Mouse (Mus musculus): ENCODE measurements at regions not wholly inside any gene's neighbourhood (a gene's known extent, or its start where the extent isn't known, plus 50 kb on each side); places are given as distances from the start of the nearest gene placed in this dataset.
"Not testable (repeated sequence)": the region's sequence is repeated elsewhere in the genome, so short reads cannot be mapped to it uniquely, and the experiment has no call there.

DNA sequence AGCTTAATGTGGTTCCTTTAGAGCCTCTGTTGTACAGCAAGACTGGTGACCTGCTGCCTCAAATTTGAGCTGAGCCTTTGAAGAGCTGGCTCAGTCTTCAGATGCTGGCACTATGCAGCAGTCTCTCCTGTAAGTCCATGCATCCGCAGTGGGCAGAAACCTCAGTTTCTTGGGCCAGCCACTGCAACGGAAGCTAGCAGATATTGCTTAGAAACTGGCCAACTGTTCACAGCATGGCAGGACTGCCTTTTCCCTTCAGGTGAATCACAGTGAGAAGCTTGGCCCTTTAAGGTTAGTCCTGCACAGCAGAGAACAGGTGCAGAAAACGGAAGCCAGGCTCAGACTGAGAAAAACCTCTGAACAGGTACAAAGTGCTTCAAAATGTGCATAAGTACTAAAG is 1976.8 kb upstream of the G6pd2 start:
- no peak for DNase-seq (ENCODE audit: low spot score)

DNA sequence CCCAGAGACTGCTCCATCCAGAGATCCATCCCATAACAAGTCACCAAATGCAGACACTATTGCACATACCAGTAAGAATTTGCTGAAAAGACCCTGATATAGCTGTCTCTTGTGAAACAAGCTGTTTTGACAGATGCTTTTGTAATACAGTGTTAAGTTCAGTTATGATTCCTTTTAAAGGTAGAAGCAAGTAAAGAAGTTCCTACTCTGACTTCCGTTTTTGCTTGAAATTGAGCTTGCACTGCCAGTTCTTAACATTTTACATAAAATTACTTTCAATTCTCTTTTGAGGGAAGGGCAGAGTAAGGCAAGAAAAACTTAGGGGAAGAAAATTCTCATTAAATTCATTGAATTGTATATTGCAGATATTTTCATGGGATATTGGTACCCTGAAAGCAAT is 1962.9 kb upstream of the G6pd2 start:
- DNase-seq (ENCODE audit: low spot score) = no peak

DNA sequence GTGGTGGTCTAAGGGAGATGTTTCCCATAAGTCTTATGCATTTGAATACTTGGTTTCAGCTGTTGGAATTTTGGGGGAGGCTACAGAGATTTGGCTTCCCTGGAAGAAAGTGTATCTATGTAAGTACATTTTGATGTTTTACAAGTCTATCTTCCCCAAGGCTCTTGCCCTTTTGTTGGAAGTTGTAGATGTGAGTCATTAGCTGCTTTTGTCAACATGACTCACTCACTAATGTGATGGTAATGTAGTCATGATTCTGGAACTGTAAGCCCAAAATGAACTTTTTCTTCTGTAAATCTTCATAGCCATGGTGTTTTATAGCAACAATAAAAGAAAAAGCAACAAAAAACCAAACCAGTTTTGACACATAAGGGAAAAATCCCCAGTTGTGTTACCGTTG is 1961.0 kb upstream of the G6pd2 start:
- no peak for DNase-seq (ENCODE audit: low spot score)

DNA sequence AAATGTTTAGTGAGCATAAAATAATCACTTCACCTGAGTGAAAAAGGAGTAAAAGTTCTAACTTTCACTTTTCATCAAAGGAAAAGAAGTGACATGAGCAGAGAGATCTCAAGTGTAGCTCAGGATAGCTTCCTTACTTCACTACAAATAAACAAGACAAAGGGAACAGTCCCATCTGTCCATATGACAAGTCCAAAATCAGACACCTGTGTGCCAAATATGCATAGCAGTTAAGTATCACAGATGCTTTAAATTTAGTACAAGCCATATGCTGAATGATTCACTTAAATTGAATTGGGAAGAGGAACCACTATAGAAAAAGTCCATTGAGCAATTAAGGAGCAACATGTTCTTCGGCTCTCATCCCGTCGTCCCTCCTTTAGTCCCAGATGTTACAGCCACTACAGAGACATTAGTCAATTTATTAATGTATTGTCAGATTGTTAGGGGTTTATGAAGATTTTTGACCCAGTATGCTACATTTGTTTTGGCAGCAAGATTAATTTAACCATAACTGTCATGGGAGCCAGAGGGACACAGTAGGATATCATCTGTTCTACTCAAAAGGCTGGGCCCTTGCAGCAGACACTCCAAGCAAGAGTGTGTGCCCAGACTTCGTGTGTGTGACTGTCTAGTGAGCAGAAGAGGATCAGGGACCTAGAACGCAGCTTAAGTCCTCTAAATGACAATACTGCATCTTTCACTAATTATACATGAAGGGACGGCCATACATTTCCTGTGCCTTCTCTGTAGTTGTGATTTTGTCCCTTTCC is 1914.5 kb upstream of the G6pd2 start:
- DNase-seq (ENCODE audit: low spot score) = no peak

DNA sequence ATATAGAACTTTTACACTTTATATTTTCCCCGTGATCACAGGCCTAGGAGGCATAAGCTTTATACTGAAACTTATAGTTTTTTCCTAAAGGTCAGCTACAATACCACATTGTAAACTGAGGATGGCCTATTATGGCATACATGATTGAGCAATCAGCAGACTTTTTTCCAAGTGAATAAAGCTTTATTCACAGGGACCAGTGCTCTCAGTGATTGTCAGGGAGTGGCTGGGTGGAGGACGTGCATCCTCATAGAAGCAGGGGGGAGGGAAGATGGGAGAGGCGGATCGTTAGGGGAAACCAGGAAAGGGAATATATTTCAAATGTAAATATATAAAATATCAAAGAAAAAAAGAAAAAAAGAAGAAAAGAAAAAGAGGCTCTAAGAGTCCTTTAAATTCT is 1886.7 kb upstream of the G6pd2 start:
- DNase-seq (ENCODE audit: low spot score) = no peak

- no peak for DNase-seq (ENCODE audit: low spot score)
Observed at GRCm38 (mm10) chr5:59940861-59941260, 1867.8 kb upstream of the G6pd2 start.

DNA sequence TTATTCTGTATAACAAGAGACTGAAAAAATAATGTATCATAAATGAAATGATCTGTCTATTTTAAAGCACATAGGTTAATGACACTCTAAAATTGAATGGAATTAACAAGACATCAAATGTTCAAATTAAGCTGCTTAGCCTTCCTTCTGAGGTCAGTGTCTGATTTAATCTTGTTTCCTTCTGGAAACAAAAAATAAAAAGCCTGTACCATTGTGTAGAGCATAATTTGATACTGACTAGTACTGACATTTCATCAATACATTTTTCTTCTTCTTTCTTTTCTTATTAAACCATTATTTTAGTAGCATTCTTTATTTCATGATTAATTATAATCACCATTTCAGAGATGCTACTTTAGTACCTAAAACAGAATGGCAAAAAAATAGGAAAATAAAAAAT is 1862.9 kb upstream of the G6pd2 start:
- DNase-seq (ENCODE audit: low spot score) = no peak

DNA sequence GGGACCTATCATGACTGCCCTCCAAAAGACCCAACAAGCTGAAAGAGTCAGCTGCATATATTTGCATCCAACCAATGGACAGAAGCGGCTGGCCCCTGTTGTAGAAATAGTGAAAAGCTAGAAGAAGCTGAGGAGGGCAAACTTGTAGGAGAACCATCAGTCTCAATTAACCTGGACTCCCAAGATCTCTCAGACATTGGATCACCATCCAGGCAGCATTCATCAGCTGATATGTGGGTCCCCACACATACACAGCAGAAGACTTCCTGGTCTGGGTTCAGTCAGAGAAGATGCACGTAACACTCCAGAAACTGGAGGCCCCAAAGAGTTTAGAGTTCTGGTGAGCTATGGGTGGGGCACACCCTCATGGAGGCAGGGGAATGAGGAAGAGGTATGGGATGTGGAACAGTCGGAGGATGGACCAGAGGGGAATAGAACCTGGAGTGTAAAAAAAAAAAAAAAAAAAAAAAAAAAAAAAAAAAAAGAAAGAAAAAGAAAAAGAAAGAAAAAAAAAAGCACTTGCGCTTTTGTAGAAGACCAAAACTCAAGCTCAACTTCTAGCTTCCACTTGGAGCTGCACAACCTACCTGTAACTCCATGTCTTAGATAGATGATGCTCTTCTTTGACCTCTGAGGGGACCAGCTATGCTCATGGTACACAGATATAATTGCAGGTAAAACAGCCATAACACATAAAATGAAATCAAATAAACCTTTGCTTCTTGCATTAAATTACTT is 1860.6 kb upstream of the G6pd2 start:
- DNase-seq (ENCODE audit: low spot score) = no peak

- not testable (repeated sequence) for DNase-seq (ENCODE audit: low spot score)
Observed at GRCm38 (mm10) chr5:59956240-59956639, 1852.4 kb upstream of the G6pd2 start.

DNA sequence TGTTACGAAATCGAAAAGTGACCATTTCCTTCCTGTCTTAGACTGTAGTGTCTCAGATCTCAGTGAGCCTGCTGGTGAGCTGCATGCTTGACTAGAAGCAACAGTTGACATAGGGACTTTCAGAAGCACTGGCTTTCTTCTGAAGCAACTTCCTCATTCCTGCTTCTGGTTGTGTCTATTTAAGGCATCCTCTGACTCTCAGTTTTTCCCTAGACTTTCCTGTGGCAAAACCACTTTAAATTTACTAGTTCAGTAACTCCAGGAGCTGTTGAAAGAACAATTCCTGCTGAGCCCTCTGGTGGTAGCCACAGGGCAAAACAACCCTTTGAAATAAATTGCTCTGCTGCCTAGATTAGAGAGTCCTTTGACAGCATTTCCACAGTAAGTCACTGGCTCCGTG is 1811.9 kb upstream of the G6pd2 start:
- peak; percentile 13 for DNase-seq (ENCODE audit: low spot score)

- not testable (repeated sequence) for DNase-seq (ENCODE audit: low spot score)
Observed at GRCm38 (mm10) chr5:60042603-60043175, 1765.9 kb upstream of the G6pd2 start.

DNA sequence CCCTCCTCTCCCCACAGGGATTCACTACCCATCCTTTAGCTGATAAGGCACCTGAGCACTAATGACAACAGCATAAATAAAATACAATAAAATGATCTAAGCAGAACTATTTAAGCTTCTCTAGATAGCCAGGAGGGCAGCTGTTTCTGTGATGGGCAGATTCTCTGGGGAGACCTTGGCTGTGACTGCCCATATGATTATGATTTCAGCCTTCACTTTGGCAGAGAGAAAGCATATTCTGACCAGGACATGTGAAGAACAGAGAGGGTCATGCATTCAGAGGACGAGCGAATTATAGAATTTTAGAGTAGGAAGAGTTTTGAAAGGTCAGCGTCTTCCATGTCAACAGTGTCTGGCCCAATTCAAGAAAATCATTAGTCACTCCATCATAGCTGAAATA is 1759.6 kb upstream of the G6pd2 start:
- no peak for DNase-seq (ENCODE audit: low spot score)

GRCm38 (mm10) chr5:60061178-60061577 is 1747.4 kb upstream of the G6pd2 start:
- DNase-seq (ENCODE audit: low spot score) = peak; percentile 15

Data from embryo, embryonic 10 days (tissue).